Mouse (Mus musculus): Measurements from ENCODE around the gene Srpk1. TPM values are rescaled to one million over a fixed set of nuclear protein-coding genes. Genes with fewer than 3 reads are reported as not detected.

Srpk1 gene
- 124 and 135 TPM in 2 replicates for polyA plus RNA-seq (2014; fragmentation: Nextera tagmentation; extraction: Ambion mirVana)

DNA sequence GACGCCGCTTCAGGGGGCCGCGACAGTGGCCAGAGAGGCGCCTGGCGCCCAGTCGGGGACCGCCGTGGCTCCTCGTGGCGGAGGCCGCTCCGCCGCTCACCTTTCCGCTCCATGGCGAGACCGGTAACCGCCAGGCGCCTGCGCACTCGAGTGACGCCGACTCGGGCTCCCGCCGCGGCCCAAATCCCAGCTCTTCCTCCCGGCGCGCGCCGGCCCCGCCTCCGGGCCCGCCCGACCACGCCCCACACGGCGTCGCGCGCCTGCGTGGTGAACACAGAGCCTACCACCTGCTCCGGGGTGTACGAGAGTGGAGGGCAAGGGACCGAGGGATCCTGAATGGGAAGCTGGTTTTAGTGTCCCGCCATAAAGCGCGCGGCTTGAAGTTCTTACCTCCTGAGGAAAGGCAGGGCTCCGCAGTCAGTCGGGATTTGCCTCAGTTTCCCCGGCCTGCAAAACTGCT, at the start of gene Srpk1:
TSS of gene Srpk1 (minus strand) at position 410 of the 460 bp plus-strand sequence.
- 0% methylated on average over 43 of the region's 53 CpGs for WGBS
- DNase-seq (ENCODE audit: low spot score, missing footprints): peak; percentile 99
- peak within 1 kb of the TSS; percentile 98 for H3K4me3 ChIP-seq (ENCODE audit: low read depth, low read length)

DNA sequence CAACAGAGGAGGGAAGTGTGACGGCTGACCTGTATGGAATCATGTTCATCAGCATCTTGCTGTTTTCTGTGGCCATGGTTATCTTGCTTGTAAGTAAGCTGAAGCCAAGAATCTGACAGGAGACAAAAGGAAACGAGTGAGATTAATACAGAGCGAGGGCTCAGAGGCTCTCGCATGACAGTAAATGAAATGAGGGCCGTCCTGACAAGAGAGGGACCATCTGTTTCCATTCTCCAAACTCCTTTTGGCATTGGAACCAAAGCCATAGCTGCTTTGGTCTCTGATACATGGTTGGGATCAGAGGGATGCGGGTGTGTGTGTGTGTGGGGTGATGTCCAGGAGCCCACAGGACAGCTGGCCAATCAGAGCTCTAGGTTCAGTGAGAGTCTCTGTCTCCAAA, 37.1 kb upstream of the Srpk1 start:
- Histone ChIP-seq H3K36me3 (ENCODE audit: control insufficient read depth, insufficient read depth, low read length) (no peaks in the 10 kb centered on the region), H3K4me1 (ENCODE audit: control insufficient read depth, insufficient read depth, low read length) (no peaks in the 10 kb centered on the region), H3K27me3 (ENCODE audit: control insufficient read depth, insufficient read depth, low read length) (no peaks in the 10 kb centered on the region), H3K27ac (ENCODE audit: low read depth, low read length) (no peak overlapping the region), H3K9ac (ENCODE audit: low read length) (no peak overlapping the region), H3K9me3 (ENCODE audit: control insufficient read depth, low read length) (no peaks in the 10 kb centered on the region), H3K4me3 (ENCODE audit: low read depth, low read length) (no peak overlapping the region), H3K4me2 (no peak overlapping the region)
- no peak for DNase-seq (ENCODE audit: low spot score, missing footprints)
- no peak for ATAC-seq (ENCODE audit: low FRiP score)
- WGBS: 75% methylated on average over 6 of the region's 6 CpGs

More for the DNA sequence above, at the start of gene Srpk1:
- H3K9ac ChIP-seq (ENCODE audit: low read length): peak within 1 kb of the TSS; percentile 99
- ATAC-seq (ENCODE audit: low FRiP score): peak; percentile 97
- H3K9me3 ChIP-seq (ENCODE audit: control insufficient read depth, low read length): no peaks in the 10 kb centered on the region
- H3K27ac ChIP-seq (ENCODE audit: low read depth, low read length): peak within 1 kb of the TSS; percentile 66
- peaks cover 12% of the 10 kb centered on the region for H3K4me1 ChIP-seq (ENCODE audit: control insufficient read depth, insufficient read depth, low read length)
- 0 out of 2 replicates have a peak, but pooled peaks cover 3% of the 10 kb centered on the region for H3K36me3 ChIP-seq (ENCODE audit: control insufficient read depth, insufficient read depth, low read length)
- peak within 1 kb of the TSS; percentile 92 for H3K4me2 ChIP-seq
- H3K27me3 ChIP-seq (ENCODE audit: control insufficient read depth, insufficient read depth, low read length): no peaks in the 10 kb centered on the region

DNA sequence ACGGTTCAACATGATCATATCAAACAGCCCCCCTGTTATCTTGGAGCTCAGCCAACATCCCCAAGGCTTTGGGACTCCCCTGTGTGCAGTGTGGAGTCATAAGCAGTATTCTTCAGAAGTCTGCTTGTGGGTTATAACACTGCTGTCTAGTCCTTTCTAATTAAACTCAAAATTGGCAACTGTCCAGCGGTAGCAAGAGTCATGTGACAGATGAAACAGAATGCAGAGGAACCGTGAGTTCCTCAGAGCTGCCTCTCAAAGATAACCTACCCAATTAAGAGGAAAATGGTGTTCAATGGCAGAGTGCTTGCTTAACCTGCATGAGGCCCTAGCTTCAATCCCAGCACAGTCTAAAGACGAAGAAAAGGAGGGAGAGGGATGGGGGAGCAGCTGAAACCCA, 35.4 kb upstream of the Srpk1 start:
- no peak overlapping the region for H3K4me2 ChIP-seq
- no peak for ATAC-seq (ENCODE audit: low FRiP score)
- H3K9ac ChIP-seq (ENCODE audit: low read length): no peak overlapping the region
- H3K9me3 ChIP-seq (ENCODE audit: control insufficient read depth, low read length): no peaks in the 10 kb centered on the region
- DNase-seq (ENCODE audit: low spot score, missing footprints): no peak
- WGBS: 76% methylated on average over 4 of the region's 4 CpGs
- H3K27ac ChIP-seq (ENCODE audit: low read depth, low read length): no peak overlapping the region
- no peaks in the 10 kb centered on the region for H3K4me1 ChIP-seq (ENCODE audit: control insufficient read depth, insufficient read depth, low read length)
- no peaks in the 10 kb centered on the region for H3K27me3 ChIP-seq (ENCODE audit: control insufficient read depth, insufficient read depth, low read length)
- H3K36me3 ChIP-seq (ENCODE audit: control insufficient read depth, insufficient read depth, low read length): no peaks in the 10 kb centered on the region
- H3K4me3 ChIP-seq (ENCODE audit: low read depth, low read length): no peak overlapping the region

DNA sequence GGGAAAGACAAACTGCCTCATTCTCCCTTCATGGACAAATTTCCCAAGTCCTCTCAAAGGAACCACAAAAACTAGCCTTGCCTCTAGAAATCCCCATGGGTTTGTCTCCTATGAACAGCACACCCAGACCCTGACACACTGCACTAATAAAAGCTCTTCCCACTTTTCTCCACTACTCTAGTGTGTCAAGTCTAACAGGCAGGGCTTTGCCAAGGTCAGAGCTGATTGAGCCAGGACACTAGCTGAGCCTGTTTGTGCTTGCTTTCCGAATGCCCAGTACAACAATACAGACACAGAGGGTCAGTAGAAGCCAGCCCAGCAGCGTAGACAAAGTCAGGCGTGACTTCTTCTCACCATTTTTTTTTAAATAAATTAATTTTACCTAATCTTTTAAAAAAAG, 27.8 kb upstream of the Srpk1 start:
- ATAC-seq (ENCODE audit: low FRiP score) (no peak), DNase-seq (ENCODE audit: low spot score, missing footprints) (no peak)
- H3K4me2 ChIP-seq: no peak overlapping the region
- no peak overlapping the region for H3K27ac ChIP-seq (ENCODE audit: low read depth, low read length)
- H3K9ac ChIP-seq (ENCODE audit: low read length): no peak overlapping the region
- H3K4me3 ChIP-seq (ENCODE audit: low read depth, low read length): no peak overlapping the region
- H3K9me3 ChIP-seq (ENCODE audit: control insufficient read depth, low read length): no peaks in the 10 kb centered on the region
- H3K36me3 ChIP-seq (ENCODE audit: control insufficient read depth, insufficient read depth, low read length): no peaks in the 10 kb centered on the region
- no peaks in the 10 kb centered on the region for H3K27me3 ChIP-seq (ENCODE audit: control insufficient read depth, insufficient read depth, low read length)
- no peaks in the 10 kb centered on the region for H3K4me1 ChIP-seq (ENCODE audit: control insufficient read depth, insufficient read depth, low read length)
- WGBS: 75% methylated on average over 3 of the region's 3 CpGs

DNA sequence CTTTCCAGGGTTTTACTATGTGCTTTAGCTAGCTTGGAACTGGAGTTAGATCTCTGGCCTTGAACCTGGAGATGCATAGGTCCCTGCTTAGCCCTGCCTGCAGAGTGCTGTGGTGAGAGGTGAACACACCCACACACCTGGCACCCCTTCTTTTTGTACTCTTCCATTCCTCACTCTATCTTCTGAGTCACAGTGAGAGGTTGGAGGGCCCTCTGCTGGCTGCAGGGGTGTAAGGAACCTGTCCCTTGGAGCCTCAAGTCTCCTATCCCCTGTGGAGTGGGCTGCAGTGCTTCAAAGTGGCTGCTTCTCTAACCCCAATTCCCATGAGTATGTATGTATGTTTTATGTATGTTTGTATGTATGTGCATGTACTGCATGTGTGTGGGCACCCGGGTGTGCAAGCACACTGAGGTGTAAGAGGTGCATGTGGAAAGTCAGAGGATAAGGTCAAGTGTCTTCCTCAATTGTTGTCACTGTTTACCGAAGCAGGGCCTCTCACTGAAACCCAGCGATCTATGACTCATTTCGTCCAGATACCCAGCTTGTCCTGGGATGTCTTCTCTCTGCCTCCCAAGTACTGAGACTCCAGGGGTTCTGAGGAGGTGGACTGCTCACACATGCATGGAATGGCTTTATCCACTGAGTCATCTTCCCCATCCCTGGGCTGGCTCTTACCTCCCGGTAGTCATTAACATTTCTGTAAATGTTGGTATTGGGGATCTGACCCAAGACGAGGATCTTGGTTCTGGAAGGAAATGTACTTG, 26.3 kb upstream of the Srpk1 start:
- DNase-seq (ENCODE audit: low spot score, missing footprints) (no peak), ATAC-seq (ENCODE audit: low FRiP score) (no peak)
- no peak overlapping the region for H3K4me3 ChIP-seq (ENCODE audit: low read depth, low read length)
- WGBS: 55% methylated on average over 6 of the region's 6 CpGs
- H3K27ac ChIP-seq (ENCODE audit: low read depth, low read length): no peak overlapping the region
- H3K9ac ChIP-seq (ENCODE audit: low read length): no peak overlapping the region
- H3K9me3 ChIP-seq (ENCODE audit: control insufficient read depth, low read length): no peaks in the 10 kb centered on the region
- no peak overlapping the region for H3K4me2 ChIP-seq
- H3K36me3 ChIP-seq (ENCODE audit: control insufficient read depth, insufficient read depth, low read length): no peaks in the 10 kb centered on the region
- no peaks in the 10 kb centered on the region for H3K27me3 ChIP-seq (ENCODE audit: control insufficient read depth, insufficient read depth, low read length)
- H3K4me1 ChIP-seq (ENCODE audit: control insufficient read depth, insufficient read depth, low read length): no peaks in the 10 kb centered on the region

DNA sequence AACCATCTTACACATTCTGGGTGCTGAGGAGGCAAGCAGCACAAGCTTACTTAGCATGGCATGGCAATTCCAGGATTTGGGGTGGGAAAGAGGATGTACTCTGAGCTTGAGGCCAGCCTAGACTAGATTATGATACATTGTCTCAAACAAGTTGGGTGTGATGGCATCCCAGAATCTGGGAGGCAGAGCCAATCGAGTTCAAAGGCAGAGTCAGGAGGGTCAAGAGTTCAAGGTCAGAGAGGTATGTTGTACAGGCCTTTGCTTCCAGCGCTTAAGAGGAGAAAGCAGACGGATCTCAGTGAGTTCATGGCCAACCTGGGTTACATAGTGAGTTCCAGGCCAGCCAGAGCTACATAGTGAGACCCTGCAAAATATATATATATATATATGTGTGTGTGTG, 23.7 kb upstream of the Srpk1 start:
- WGBS: 69% methylated on average over 3 of the region's 3 CpGs
- Histone ChIP-seq H3K4me2 (no peak overlapping the region), H3K27me3 (ENCODE audit: control insufficient read depth, insufficient read depth, low read length) (no peaks in the 10 kb centered on the region), H3K9me3 (ENCODE audit: control insufficient read depth, low read length) (no peaks in the 10 kb centered on the region), H3K9ac (ENCODE audit: low read length) (no peak overlapping the region), H3K4me3 (ENCODE audit: low read depth, low read length) (no peak overlapping the region), H3K36me3 (ENCODE audit: control insufficient read depth, insufficient read depth, low read length) (no peaks in the 10 kb centered on the region), H3K27ac (ENCODE audit: low read depth, low read length) (no peak overlapping the region), H3K4me1 (ENCODE audit: control insufficient read depth, insufficient read depth, low read length) (no peaks in the 10 kb centered on the region)
- DNase-seq (ENCODE audit: low spot score, missing footprints): no peak
- no peak for ATAC-seq (ENCODE audit: low FRiP score)

DNA sequence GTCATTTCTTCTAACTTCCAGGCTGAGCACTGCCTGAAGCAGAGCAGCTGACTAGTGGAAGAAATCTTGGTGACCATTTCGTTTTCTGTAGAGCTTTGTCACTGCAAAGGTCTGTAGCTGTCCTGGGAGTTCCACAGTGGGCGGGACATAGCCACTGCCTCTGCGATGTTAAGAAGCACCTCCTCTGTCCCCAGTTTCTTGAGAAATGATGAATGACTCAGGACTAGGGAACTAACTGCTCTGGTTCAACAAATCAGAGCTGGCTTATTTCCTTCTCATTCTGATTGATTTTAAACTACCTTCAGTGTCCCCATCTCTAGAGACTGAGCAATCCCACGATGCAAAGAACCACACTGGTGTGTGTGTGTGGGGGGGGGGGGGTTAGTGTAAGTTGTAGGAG, 21.6 kb upstream of the Srpk1 start:
- Histone ChIP-seq H3K9ac (ENCODE audit: low read length) (no peak overlapping the region), H3K4me1 (ENCODE audit: control insufficient read depth, insufficient read depth, low read length) (no peaks in the 10 kb centered on the region), H3K9me3 (ENCODE audit: control insufficient read depth, low read length) (no peaks in the 10 kb centered on the region), H3K4me2 (no peak overlapping the region), H3K36me3 (ENCODE audit: control insufficient read depth, insufficient read depth, low read length) (no peaks in the 10 kb centered on the region), H3K27ac (ENCODE audit: low read depth, low read length) (no peak overlapping the region), H3K27me3 (ENCODE audit: control insufficient read depth, insufficient read depth, low read length) (no peaks in the 10 kb centered on the region), H3K4me3 (ENCODE audit: low read depth, low read length) (no peak overlapping the region)
- ATAC-seq (ENCODE audit: low FRiP score): no peak
- WGBS: 61% methylated on average over 4 of the region's 4 CpGs
- DNase-seq (ENCODE audit: low spot score, missing footprints): no peak

DNA sequence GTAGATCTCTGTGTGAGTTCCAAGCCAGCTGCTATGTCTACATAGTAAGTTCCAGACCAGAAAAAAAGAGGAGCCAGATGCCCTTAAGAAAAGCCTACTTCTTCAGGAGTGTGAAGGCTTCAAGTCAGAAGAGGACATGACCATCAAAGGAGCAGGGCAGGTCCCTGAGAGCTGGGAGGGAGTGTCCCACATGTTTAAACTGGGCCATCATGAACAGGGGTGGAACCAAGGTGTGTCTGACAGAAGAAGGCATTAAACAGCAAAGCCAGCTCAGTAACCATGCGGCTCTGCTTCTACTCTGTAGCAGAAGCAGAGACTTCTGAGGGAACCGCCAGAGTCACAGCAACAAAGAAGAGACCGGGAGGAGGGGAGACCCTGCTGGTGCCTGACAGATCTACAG, 21.2 kb upstream of the Srpk1 start:
- DNase-seq (ENCODE audit: low spot score, missing footprints): no peak
- H3K9ac ChIP-seq (ENCODE audit: low read length): no peak overlapping the region
- H3K4me1 ChIP-seq (ENCODE audit: control insufficient read depth, insufficient read depth, low read length): no peaks in the 10 kb centered on the region
- WGBS: 50% methylated on average over 3 of the region's 3 CpGs
- H3K9me3 ChIP-seq (ENCODE audit: control insufficient read depth, low read length): no peaks in the 10 kb centered on the region
- no peak overlapping the region for H3K4me2 ChIP-seq
- H3K27me3 ChIP-seq (ENCODE audit: control insufficient read depth, insufficient read depth, low read length): no peaks in the 10 kb centered on the region
- no peaks in the 10 kb centered on the region for H3K36me3 ChIP-seq (ENCODE audit: control insufficient read depth, insufficient read depth, low read length)
- H3K4me3 ChIP-seq (ENCODE audit: low read depth, low read length): no peak overlapping the region
- ATAC-seq (ENCODE audit: low FRiP score): no peak
- no peak overlapping the region for H3K27ac ChIP-seq (ENCODE audit: low read depth, low read length)

DNA sequence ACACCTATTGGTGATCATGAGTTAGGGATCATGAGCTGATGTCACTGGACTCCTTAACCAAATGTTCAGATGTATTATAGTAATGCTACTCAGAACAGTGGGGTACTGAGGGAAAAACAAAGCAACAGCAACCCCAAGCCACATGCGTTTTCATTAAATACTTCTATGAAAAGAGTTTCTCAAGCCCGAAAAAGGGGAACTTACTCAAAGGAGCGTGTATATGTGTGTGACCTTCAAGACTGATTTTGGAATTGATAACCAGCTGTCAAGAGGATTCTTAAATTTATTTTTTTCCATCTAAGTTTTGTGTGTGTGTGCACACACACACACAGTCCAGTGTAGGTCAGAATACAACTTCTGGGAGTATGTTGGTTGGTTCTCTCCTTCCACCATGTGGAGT, 17.6 kb upstream of the Srpk1 start:
- H3K9ac ChIP-seq (ENCODE audit: low read length): no peak overlapping the region
- no peaks in the 10 kb centered on the region for H3K36me3 ChIP-seq (ENCODE audit: control insufficient read depth, insufficient read depth, low read length)
- H3K27ac ChIP-seq (ENCODE audit: low read depth, low read length): no peak overlapping the region
- no peaks in the 10 kb centered on the region for H3K4me1 ChIP-seq (ENCODE audit: control insufficient read depth, insufficient read depth, low read length)
- no peak overlapping the region for H3K4me2 ChIP-seq
- no peaks in the 10 kb centered on the region for H3K9me3 ChIP-seq (ENCODE audit: control insufficient read depth, low read length)
- no peak for ATAC-seq (ENCODE audit: low FRiP score)
- no peaks in the 10 kb centered on the region for H3K27me3 ChIP-seq (ENCODE audit: control insufficient read depth, insufficient read depth, low read length)
- 84% methylated on average over 3 of the region's 3 CpGs for WGBS
- no peak for DNase-seq (ENCODE audit: low spot score, missing footprints)
- no peak overlapping the region for H3K4me3 ChIP-seq (ENCODE audit: low read depth, low read length)

All from midbrain, embryonic 11.5 days (tissue).